Mouse (Mus musculus) embryonic facial prominence, embryonic 12.5 days (tissue): ENCODE results near the gene Wnt5a. TPM values are rescaled to one million over a fixed set of nuclear protein-coding genes. Genes with fewer than 3 reads are reported as not detected.

Experiments
- ATAC-seq: fragments of 200-750 bp; cut with Nextera tagmentation; 2 replicates; pipeline ENCODE4 v1.8.0; 2017; ENCODE audit not compliant: insufficient number of reproducible peaks, insufficient read depth, low FRiP score, low TSS enrichment
- H3K27ac ChIP-seq: fragments of 300-500 bp; sonication (generic); 2 replicates; pipeline ENCODE4 v1.5.1; 2016; ENCODE audit warnings: mild to moderate bottlenecking
- H3K27me3 ChIP-seq: fragments of 300-500 bp; sonication (generic); 2 replicates; pipeline ENCODE4 v1.6.1; 2016; ENCODE audit warnings: mild to moderate bottlenecking, moderate library complexity
- H3K36me3 ChIP-seq: fragments of 300-500 bp; sonication (generic); 2 replicates; pipeline ENCODE4 v1.6.1; 2016; ENCODE audit warnings: mild to moderate bottlenecking
- H3K4me1 ChIP-seq: fragments of 300-500 bp; sonication (generic); 2 replicates; pipeline ENCODE4 v1.6.1; 2016
- H3K4me2 ChIP-seq: fragments of 300-500 bp; sonication (generic); replicated peaks from 2 replicates; pipeline ENCODE4 v1.6.1; 2016; ENCODE audit warnings: mild to moderate bottlenecking, moderate library complexity
- H3K4me3 ChIP-seq: fragments of 300-500 bp; sonication (generic); 2 replicates; pipeline ENCODE4 v1.5.1; 2016; ENCODE audit warnings: mild to moderate bottlenecking
- H3K9ac ChIP-seq: fragments of 300-500 bp; sonication (generic); 2 replicates; pipeline ENCODE4 v1.6.1; 2016; ENCODE audit warnings: mild to moderate bottlenecking, moderate library complexity
- H3K9me3 ChIP-seq: fragments of 300-500 bp; sonication (generic); 2 replicates; pipeline ENCODE4 v1.6.1; 2016; ENCODE audit warnings: mild to moderate bottlenecking, moderate library complexity
- WGBS: fragments of 180-500 bp; shearing (Covaris S2); methylation state at CpG from one replicate; pipeline ENCODE4 v1.1.7; 2016; 5-methylcytosine and 5-hydroxymethylcytosine counted together
- polyA plus RNA-seq: library from polyadenylated mRNA; unstranded; fragments of >200 nt; fragmentation: Nextera tagmentation; extraction: Ambion mirVana; gene quantifications from 2 replicates; pipeline ENCODE4 v1.2.1, GENCODE M21; 2016

Wnt5a gene
- polyA plus RNA-seq, 1 experiment from 2014 or later: 117 TPM

DNA sequence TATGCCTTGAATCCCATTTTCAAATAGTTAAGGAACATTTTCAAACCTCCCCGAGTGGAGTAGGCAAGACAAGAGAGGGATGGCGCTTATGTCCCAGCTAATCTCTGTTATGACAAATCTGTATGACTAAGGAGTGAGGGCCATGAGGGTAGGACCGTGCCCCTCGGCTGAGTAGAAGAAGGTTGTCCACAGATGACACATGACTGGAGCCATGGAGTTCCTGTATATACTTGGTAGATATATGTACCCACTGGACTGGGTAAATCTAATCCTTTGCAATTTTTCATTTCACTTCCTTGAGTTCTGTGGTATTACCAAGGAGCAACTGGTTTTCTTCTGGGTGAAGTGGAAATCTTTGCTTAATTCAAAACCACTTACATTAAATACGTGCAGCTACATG, 10.3 kb upstream of the Wnt5a start:
- 89% methylated on average over 5 of the region's 5 CpGs for WGBS
- H3K4me1 ChIP-seq: no peaks in the 10 kb centered on the region
- no peak for ATAC-seq

DNA sequence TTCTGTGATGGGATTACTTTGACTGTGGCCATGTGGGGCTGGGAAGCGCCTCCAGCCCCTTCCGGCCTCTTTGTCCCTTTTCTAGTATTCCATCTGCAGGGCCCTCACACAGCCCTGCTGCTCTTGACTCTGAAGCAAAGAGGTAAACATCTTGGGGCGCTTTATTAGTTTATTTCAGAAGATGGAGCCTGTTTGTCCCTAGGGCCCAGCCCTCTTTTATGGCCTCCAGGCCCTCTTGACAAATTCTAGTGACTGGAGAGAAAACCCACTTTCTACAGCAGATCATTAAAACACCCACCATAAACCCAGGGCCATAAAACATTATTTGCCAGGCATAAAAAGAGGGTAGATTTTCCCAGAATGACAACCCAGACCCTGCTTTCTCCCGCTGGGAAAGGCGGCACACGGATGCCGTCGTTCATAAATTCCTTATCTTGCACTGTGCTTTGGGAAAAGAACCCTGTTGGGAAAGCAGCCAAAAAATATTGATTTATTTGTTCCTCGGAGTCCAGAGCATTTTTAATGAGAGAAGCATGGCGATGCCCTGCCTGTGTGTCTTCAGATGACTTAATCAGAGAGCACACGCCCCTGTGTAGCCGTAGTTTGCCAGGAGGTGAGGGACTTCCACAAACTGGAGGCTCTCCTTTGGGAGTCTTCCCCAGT, 3.2 kb upstream of the Wnt5a start:
- H3K9me3 ChIP-seq: no peaks in the 10 kb centered on the region
- H3K27ac ChIP-seq: no peak overlapping the region
- no peak overlapping the region for H3K4me3 ChIP-seq
- H3K4me1 ChIP-seq: peaks cover 4% of the 10 kb centered on the region; the same call in 1 of the 2 replicates
- 72% methylated on average over 12 of the region's 12 CpGs for WGBS
- no peak overlapping the region for H3K9ac ChIP-seq
- H3K36me3 ChIP-seq: no peaks in the 10 kb centered on the region
- H3K4me2 ChIP-seq: no peak overlapping the region
- peaks cover 10% of the 10 kb centered on the region for H3K27me3 ChIP-seq
- ATAC-seq: no peak

More for the DNA sequence above, 10.3 kb upstream of the Wnt5a start:
- no peak overlapping the region for H3K4me3 ChIP-seq
- no peaks in the 10 kb centered on the region for H3K9me3 ChIP-seq
- no peak overlapping the region for H3K9ac ChIP-seq
- H3K36me3 ChIP-seq: no peaks in the 10 kb centered on the region
- no peak overlapping the region for H3K4me2 ChIP-seq
- H3K27me3 ChIP-seq: no peaks in the 10 kb centered on the region
- no peak overlapping the region for H3K27ac ChIP-seq

DNA sequence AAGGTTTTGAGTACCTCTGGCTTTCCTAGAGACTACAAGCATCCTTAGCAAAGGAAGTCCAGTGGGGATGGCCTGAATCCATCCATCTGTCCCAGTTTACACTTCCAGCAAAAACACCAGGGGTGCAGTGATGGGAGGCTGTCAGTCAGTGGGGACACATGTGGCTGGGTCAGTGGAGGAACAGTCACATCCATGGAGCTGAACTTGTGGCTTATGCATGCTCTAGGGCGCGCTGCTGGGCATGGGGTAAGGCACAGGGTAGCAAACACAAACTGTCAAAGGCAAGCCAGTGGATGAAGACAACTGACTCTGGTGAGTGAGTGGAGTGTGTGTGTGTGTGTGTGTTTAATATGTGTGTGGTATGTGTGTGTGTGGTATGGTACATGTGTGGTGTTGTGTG, 1.3 kb upstream of the Wnt5a start:
- ATAC-seq: no peak
- Histone ChIP-seq H3K27me3 (peaks cover 12% of the 10 kb centered on the region), H3K4me3 (no peak overlapping the region), H3K27ac (no peak overlapping the region), H3K36me3 (no peaks in the 10 kb centered on the region), H3K4me2 (0 out of 2 replicates have a peak overlapping the region, but pooled peaks have one; percentile 88), H3K9ac (no peak overlapping the region), H3K9me3 (no peaks in the 10 kb centered on the region), H3K4me1 (peaks cover 7% of the 10 kb centered on the region)
- WGBS: 82% methylated on average over 2 of the region's 2 CpGs

DNA sequence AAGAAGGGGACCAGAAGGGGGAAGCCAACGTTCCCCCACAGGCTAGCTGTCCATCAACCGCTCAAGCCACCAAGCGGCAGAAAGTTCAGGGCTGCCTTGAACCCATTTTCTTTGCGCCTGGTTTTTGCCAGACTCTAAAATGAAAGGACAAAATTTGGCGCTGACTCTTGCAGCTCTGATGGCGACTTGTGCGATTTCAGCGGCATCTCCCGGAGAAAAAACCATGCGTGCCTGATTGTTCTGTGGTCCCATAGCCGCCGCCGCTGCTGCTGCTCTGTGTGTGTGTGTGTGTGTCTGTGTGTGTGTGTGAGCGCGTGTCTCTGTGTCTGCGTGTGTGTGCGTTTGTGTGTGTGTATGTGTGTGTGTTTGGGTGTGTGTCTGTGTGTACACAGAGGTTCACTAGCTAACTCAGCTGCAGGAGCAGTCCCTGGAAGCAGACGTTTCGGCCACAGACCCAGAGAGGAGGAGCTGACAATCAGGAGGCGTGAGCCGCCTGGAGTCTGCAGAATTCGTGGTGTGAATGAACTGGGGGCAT, 568 bp downstream of the Wnt5a start:
- Histone ChIP-seq H3K4me1 (peaks cover 14% of the 10 kb centered on the region), H3K27ac (peak overlapping the region; percentile 99), H3K27me3 (peaks cover 13% of the 10 kb centered on the region), H3K4me2 (peak overlapping the region; percentile 88), H3K36me3 (no peaks in the 10 kb centered on the region), H3K9me3 (no peaks in the 10 kb centered on the region), H3K4me3 (peak overlapping the region; percentile 77), H3K9ac (peak overlapping the region; percentile 94)
- WGBS: under 1% methylated on average over 22 of the region's 22 CpGs
- no peak for ATAC-seq

DNA sequence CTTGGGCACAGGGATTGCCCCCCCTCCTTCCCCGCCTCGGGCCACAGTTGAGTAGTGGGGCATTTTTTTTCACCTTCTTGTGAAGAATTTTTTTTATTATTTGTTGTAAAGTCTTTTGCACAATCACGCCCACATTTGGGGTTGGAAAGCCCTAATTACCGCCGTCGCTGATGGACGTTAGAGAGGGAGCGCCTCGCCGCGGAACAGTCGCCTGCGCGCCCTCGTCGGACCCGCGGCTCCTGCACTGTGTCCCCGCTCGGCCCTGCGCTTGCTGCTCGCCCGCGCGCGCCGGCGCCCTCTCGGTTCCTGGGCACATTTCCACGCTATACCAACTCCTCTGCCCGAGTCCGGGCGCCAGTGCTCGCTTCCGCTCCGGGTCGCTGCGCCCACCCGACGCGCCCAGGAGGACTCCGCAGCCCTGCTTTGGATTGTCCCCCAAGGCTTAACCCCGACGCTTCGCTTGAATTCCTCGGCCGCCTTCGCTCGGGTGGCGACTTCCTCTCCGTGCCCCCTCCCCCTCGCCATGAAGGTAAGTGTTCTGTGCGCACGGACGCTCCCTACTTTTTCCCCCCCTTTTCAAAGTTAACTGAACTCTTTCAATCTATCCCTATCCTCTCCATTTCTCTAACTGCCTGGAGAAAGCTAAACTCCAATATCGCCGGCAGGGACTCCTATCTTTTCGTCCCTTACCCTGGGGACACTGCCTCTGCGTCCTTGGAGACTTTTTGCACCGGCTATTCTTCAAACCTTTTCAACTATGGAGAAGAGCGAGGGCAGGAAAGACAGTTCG, 1.2 kb downstream of the Wnt5a start:
- no peaks in the 10 kb centered on the region for H3K36me3 ChIP-seq
- peak overlapping the region; percentile 94 for H3K9ac ChIP-seq
- under 1% methylated on average over 62 of the region's 62 CpGs for WGBS
- no peaks in the 10 kb centered on the region for H3K9me3 ChIP-seq
- H3K4me3 ChIP-seq: peak overlapping the region; percentile 77
- H3K27ac ChIP-seq: peak overlapping the region; percentile 99
- peak overlapping the region; percentile 88 for H3K4me2 ChIP-seq
- H3K27me3 ChIP-seq: peaks cover 13% of the 10 kb centered on the region
- ATAC-seq: no peak
- peaks cover 20% of the 10 kb centered on the region for H3K4me1 ChIP-seq

DNA sequence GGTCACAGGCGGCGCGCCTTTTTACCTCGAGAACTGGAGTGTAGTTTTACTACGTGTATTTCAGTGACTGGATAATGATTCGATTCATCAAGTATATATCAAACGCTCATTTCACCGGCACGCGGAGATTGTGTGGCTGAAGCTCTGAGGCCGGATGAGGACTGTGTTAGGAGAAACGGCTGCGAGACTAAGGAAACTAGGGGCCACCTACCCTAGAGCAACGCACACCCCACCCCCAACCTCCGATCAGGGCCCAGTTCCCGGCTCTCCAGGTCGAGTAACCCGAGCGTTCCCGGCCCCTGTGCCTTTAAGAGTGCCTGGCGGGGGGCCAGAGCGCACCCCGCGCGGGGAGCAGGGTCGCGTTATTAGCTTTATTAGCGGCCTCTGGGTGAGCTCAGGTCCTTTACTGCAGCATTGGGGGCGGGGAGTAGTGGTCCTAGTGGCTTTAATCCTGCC, 1.9 kb downstream of the Wnt5a start:
- H3K9me3 ChIP-seq: no peaks in the 10 kb centered on the region
- H3K9ac ChIP-seq: peak overlapping the region; percentile 94
- H3K36me3 ChIP-seq: no peaks in the 10 kb centered on the region
- H3K27ac ChIP-seq: peak overlapping the region; percentile 99
- under 1% methylated on average over 29 of the region's 29 CpGs for WGBS
- H3K4me2 ChIP-seq: peak overlapping the region; percentile 88
- H3K4me1 ChIP-seq: peaks cover 27% of the 10 kb centered on the region
- H3K27me3 ChIP-seq: peaks cover 13% of the 10 kb centered on the region
- H3K4me3 ChIP-seq: peak overlapping the region; percentile 77
- ATAC-seq: no peak

DNA sequence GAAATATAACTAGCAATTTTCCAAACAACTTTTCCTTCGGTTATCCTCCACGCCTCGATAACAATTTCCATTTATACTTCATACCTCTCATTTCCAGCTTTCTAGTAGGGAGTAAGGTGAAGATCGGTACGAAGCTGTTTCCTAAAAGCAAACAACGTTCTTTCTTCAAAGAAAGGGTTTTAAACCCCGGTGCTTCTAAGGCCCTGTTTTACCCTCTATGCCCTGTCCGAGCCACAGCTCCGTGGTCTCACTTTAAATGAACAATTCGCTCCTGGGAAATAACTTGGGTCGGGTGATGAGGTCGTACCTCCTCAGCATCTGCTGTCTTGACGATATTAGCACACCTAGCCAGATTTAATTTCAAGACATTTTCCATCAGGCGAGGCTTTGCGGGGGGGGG, 2.5 kb downstream of the Wnt5a start:
- Histone ChIP-seq H3K36me3 (no peaks in the 10 kb centered on the region), H3K9me3 (no peaks in the 10 kb centered on the region), H3K27me3 (peaks cover 13% of the 10 kb centered on the region), H3K4me2 (peak overlapping the region; percentile 88), H3K27ac (peak overlapping the region; percentile 99), H3K4me3 (peak overlapping the region; percentile 77), H3K9ac (peak overlapping the region; percentile 94), H3K4me1 (peaks cover 27% of the 10 kb centered on the region)
- ATAC-seq: no peak
- under 1% methylated on average over 15 of the region's 15 CpGs for WGBS

DNA sequence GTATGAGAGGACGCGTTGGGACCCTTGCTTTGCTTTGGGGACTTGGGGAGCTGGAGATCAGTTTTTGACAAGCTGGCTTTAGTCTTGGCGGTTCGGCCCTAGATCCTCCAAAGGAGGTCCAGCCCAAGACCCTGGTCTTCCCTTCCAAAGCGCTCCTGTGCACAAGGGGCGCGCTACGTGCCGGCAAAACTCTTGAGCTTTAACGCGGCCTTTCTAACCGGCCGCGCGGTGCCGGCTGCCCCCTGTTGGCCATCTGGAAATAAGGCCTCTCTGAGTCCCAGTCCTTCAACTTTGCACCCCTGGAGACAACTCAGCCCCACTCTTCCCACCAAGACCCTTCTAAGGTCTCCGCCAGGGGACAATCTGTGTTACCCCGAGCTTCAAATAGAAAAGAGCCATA, 2.9 kb downstream of the Wnt5a start:
- Histone ChIP-seq H3K4me1 (peaks cover 27% of the 10 kb centered on the region), H3K9me3 (no peaks in the 10 kb centered on the region), H3K27ac (peak overlapping the region; percentile 99), H3K4me2 (peak overlapping the region; percentile 88), H3K27me3 (peaks cover 10% of the 10 kb centered on the region), H3K4me3 (peak overlapping the region; percentile 77), H3K9ac (peak overlapping the region; percentile 94), H3K36me3 (no peaks in the 10 kb centered on the region)
- 0% methylated on average over 18 of the region's 18 CpGs for WGBS
- ATAC-seq: no peak

DNA sequence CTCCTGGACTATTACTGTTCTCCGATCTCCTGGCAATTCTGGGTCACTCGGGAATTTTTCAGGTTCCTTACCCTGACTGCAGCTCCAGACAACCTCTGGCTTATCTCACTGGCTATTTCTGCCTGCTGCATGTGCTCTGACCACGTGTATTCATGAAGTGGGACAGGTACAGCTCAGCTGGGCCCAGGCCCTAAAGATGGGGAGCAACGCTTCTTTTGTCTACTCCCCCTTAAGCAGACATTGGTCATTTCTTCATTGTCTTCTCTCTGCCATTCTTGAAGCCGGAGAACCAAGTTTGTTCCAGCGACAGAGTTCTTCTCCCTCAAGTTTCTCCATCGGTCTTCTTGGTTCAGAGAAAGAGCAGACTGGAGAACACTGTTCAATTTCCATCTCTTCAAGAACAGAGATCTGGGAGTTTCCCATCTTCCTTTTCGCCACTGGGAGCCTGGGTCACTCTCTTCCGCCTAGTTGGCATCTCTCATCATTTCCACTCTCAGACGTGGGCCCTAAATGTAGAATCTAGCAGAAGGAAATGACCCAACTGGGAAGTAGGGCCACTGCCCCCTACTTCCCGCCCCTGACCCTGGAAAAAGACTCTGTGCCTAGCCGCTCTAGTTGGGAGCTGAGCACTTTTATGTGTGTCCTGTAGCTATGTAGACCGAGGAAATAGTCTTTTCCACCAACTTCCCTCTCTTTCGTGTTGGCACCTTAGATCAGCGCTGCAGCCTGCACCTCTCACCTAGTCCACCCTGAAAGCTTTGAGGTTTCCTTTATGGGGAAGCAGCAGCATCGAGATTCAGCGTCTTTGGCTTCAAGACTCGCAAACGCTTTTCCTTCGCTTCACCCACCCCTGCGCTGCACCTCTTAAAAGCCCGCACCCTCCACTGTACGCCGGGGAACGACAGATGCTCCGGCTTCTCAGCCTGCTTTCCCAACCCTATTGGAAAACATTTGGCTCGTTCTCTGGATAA, 4.0 kb downstream of the Wnt5a start:
- Histone ChIP-seq H3K4me3 (peak overlapping the region; percentile 77), H3K9me3 (no peaks in the 10 kb centered on the region), H3K9ac (peak overlapping the region; percentile 94), H3K4me2 (peak overlapping the region; percentile 88), H3K27me3 (peaks cover 2% of the 10 kb centered on the region; the same call in 1 of the 2 replicates), H3K27ac (peak overlapping the region; percentile 99), H3K4me1 (peaks cover 27% of the 10 kb centered on the region), H3K36me3 (peaks cover 5% of the 10 kb centered on the region; the same call in 1 of the 2 replicates)
- 6% methylated on average over 27 of the region's 27 CpGs for WGBS
- ATAC-seq: no peak

DNA sequence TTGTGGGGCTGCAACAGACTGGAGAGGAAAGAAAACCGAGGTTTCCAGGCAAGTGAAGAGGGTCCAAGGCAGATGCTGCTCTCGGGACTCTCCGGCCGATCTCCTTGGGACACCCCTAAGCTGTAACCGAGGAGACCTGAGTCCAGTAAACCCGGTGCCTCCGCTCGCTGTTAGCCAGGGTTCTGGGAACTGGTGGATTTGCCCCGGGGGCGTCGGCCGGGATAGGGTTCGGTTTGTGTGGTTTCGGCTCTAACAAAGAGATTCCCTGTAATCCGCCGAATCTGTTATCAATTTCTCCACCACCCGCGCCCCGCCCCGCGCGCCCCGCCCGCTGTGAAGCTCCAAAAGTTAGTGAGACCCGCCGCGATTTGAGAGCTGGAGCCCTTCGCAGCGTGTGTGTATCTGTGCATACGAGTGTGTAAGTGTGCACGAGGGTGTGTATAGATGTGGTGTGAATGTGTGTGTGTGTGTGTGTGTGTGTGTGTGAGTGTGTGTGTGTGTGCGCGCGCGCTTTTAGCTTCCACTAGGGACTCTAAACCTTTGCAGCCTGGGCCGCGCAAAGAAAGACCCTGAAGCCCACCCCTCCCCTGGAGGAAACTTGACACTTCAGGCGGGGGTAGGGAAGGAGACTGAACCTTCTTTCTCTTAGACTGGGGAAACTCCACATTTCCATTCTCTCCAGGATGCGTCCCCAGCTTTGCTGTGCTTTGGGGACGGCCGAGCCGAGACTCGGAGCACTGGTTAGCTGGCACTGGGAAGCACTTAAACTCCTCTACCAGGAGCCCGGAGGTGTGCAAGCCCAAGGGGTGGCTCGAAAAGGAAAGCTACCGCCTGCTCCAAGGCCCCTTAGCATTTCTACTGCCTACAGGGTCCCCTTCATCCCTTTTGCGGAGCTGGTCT, 5.1 kb downstream of the Wnt5a start:
- Histone ChIP-seq H3K9me3 (no peaks in the 10 kb centered on the region), H3K36me3 (peaks cover 10% of the 10 kb centered on the region; the same call in 1 of the 2 replicates)

More for the DNA sequence above, 5.1 kb downstream of the Wnt5a start:
- Histone ChIP-seq H3K4me2 (peak overlapping the region; percentile 88), H3K4me1 (peaks cover 23% of the 10 kb centered on the region), H3K27me3 (peaks cover 2% of the 10 kb centered on the region; the same call in 1 of the 2 replicates), H3K9ac (peak overlapping the region; percentile 94), H3K4me3 (peak overlapping the region; percentile 77), H3K27ac (peak overlapping the region; percentile 99)
- under 1% methylated on average over 47 of the region's 47 CpGs for WGBS
- ATAC-seq: peak; percentile 53
